Mouse (Mus musculus) lung, embryonic 14.5 days (tissue): ENCODE results near the gene Neu2. TPM values are rescaled to one million over a fixed set of nuclear protein-coding genes. Genes with fewer than 3 reads are reported as not detected.

Experiments
- ATAC-seq: fragments of 200-750 bp; cut with Nextera tagmentation; 2 replicates; pipeline ENCODE4 v1.8.0; 2017; ENCODE audit warnings: mild to moderate bottlenecking, moderate TSS enrichment, moderate library complexity; ENCODE audit not compliant: insufficient read depth
- DNase-seq: peaks from one replicate; pipeline ENCODE4 v3.0.0-alpha.2; 2015
- H3K27ac ChIP-seq: fragments of 300-500 bp; sonication (generic); 2 replicates; pipeline ENCODE4 v1.5.1; 2014; ENCODE audit warnings: low read depth, mild to moderate bottlenecking, moderate library complexity
- H3K27me3 ChIP-seq: fragments of 300-500 bp; sonication (generic); 2 replicates; pipeline ENCODE4 v1.6.1; 2014; ENCODE audit warnings: low read length, control low read depth; ENCODE audit not compliant: insufficient read depth
- H3K36me3 ChIP-seq: fragments of 300-500 bp; sonication (generic); 2 replicates; pipeline ENCODE4 v1.6.1; 2014; ENCODE audit warnings: control low read depth; ENCODE audit not compliant: insufficient read depth
- H3K4me1 ChIP-seq: fragments of 300-500 bp; sonication (generic); 2 replicates; pipeline ENCODE4 v1.6.1; 2014; ENCODE audit warnings: antibody characterized with exemption, control low read depth; ENCODE audit not compliant: insufficient read depth
- H3K4me2 ChIP-seq: fragments of 300-500 bp; sonication (generic); 2 replicates; pipeline ENCODE4 v1.6.1; 2014; ENCODE audit warnings: mild to moderate bottlenecking
- H3K4me3 ChIP-seq: fragments of 300-500 bp; sonication (generic); 2 replicates; pipeline ENCODE4 v1.5.1; 2014; ENCODE audit warnings: low read depth, low read length
- H3K9ac ChIP-seq: fragments of 300-500 bp; sonication (generic); 2 replicates; pipeline ENCODE4 v1.6.1; 2014
- H3K9me3 ChIP-seq: fragments of 300-500 bp; sonication (generic); 2 replicates; pipeline ENCODE4 v1.6.1; 2016; ENCODE audit warnings: low read depth, low read length, control low read depth
- CTCF ChIP-seq: IDR thresholded peaks from 2 replicates; pipeline ENCODE4 v1.5.1; 2016; ENCODE audit warnings: antibody characterized with exemption, low read depth
- WGBS: fragments of 180-500 bp; shearing (Covaris S2); extraction: QIAGEN DNeasy Blood & Tissue Kit; methylation state at CpG from one replicate; pipeline ENCODE4 v1.1.7; 2014; 5-methylcytosine and 5-hydroxymethylcytosine counted together
- polyA plus RNA-seq: library from polyadenylated mRNA; unstranded; fragments of >200 nt; fragmentation: Nextera tagmentation; extraction: Ambion mirVana; gene quantifications from 2 replicates; pipeline ENCODE4 v1.2.1, GENCODE M21; 2014

The Neu2 gene
- polyA plus RNA-seq, 1 experiment from 2014 or later, result 0.91 TPM

DNA sequence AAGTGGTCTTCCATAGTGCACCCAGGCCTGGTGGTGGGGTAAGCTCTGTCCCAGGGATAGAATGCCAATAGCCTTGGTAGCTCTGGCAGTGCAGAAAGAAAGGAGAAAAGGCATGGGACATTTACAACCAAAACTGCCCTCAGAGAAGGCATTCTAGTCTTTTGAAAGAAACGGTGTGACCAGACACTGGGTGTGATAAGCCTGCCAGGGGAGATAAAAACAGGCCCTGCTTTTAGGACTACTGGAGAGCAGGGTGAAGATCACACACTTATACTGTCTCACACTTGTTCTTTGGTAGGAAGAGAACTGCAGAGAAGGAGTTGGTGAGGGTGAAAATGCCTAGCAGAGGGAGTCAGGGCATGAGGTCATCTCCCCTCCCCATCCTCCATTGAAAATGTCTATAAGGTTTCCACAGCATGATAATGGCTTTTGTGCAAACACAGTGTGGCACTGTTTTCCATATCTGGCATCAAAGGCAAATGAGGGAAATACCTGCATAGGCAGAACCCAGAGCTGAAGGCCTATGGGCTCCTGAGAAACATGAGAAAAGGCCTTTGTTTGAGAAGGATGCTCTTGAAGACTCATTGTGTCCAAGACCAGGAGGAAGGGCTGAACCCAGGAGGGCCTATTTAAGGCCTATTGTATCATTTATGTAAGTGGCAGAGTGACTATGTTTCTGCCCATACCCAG lies 114.4 kb downstream of the Neu2 start:
- ATAC-seq, result no peak
- WGBS, result 53% methylated on average over 1 of the region's 1 CpGs
- Histone ChIP-seq H3K9me3 (no peaks in the 10 kb centered on the region), H3K27me3 (no peaks in the 10 kb centered on the region), H3K4me2 (no peak overlapping the region), H3K27ac (no peak overlapping the region), H3K4me1 (no peaks in the 10 kb centered on the region), H3K9ac (no peak overlapping the region), H3K4me3 (no peak overlapping the region), H3K36me3 (no peaks in the 10 kb centered on the region)
- no peak for DNase-seq
- TF ChIP-seq CTCF, result no peak

DNA sequence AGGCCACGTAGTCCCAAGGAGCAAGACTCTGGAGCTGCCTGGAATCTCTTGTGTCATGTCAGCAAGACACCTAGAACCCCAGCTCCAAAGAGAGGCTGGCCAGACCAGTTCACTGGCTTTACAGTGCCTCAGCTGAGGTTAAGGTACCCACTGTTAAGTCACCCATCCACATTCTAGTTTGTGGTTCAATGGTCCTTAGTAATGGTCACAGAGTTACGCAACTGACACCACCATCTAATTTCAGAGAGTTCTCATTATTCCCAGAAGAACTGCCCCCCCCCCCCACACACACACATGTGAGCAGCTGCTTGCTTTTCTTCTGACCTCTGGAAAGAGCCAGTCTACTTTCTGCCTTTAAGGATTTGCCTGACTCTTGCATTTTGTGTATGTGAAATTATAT lies 115.1 kb downstream of the Neu2 start:
- DNase-seq, result no peak
- Histone ChIP-seq H3K4me1 (no peaks in the 10 kb centered on the region), H3K27ac (no peak overlapping the region), H3K27me3 (no peaks in the 10 kb centered on the region), H3K36me3 (no peaks in the 10 kb centered on the region), H3K9ac (no peak overlapping the region), H3K4me3 (no peak overlapping the region), H3K4me2 (no peak overlapping the region), H3K9me3 (no peaks in the 10 kb centered on the region)
- ATAC-seq, result no peak
- WGBS, result 93% methylated on average over 2 of the region's 2 CpGs
- no peak for TF ChIP-seq CTCF

GRCm38 (mm10) chr1:87625254-87626025 lies 115.8 kb downstream of the Neu2 start:
- Histone ChIP-seq H3K9ac (no peak overlapping the region), H3K9me3 (no peaks in the 10 kb centered on the region), H3K4me3 (no peak overlapping the region), H3K4me1 (no peaks in the 10 kb centered on the region), H3K36me3 (no peaks in the 10 kb centered on the region), H3K27ac (no peak overlapping the region), H3K4me2 (no peak overlapping the region), H3K27me3 (no peaks in the 10 kb centered on the region)
- no peak for TF ChIP-seq CTCF
- DNase-seq (no peak), ATAC-seq (no peak)
- 75% methylated on average over 6 of the region's 6 CpGs for WGBS

DNA sequence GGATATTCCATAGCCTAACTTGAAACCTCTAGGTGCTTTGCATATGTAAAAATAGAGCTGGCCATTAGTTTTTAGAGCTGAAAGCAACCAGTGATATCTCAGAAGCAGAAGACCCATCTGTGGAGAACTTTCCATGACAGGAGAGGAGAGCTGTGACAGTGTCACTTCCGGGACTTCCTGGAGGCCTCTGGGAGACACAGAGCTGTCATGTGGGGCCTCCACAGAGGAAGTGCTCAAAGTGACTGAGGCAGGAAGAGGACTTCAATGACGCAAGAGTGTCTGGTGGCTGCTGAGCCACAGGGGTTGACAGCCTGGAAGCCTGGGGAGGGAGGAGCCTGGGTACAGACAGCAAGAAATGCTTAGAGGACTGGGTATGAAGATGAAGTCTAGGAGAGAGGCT lies 116.7 kb downstream of the Neu2 start:
- Histone ChIP-seq H3K36me3 (no peaks in the 10 kb centered on the region), H3K4me1 (no peaks in the 10 kb centered on the region), H3K9me3 (no peaks in the 10 kb centered on the region), H3K4me3 (no peak overlapping the region), H3K9ac (no peak overlapping the region), H3K27me3 (no peaks in the 10 kb centered on the region), H3K27ac (no peak overlapping the region), H3K4me2 (no peak overlapping the region)
- no peak for TF ChIP-seq CTCF
- peak; percentile 66 for DNase-seq
- ATAC-seq, result peak; percentile 73; the same call in 1 of the 2 replicates
- 39% methylated on average over 2 of the region's 2 CpGs for WGBS

DNA sequence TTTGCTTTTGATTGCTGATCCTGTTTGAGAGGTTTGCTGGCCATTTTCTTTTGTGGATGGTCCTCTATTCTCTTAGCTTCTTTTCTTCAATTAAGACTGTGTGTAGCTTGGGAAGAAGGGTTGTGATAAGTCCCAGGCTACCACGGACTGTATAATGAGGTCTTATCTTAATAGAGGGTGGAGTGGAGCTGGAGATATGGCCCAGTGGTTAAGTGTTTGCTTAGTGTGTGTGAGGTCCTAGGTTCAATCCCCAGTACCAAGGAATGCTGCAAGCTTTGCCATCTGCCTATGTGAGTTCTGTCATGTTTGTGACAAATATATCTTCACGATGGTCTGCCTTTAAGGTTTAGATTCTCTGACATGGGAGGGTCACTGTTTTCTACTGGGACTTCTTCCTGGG lies 118.4 kb downstream of the Neu2 start:
- Histone ChIP-seq H3K4me3 (no peak overlapping the region), H3K9ac (no peak overlapping the region), H3K4me1 (no peaks in the 10 kb centered on the region), H3K9me3 (no peaks in the 10 kb centered on the region), H3K27ac (no peak overlapping the region), H3K4me2 (no peak overlapping the region), H3K27me3 (no peaks in the 10 kb centered on the region), H3K36me3 (no peaks in the 10 kb centered on the region)
- ATAC-seq (no peak), DNase-seq (no peak)
- TF ChIP-seq CTCF, result no peak
- 24% methylated on average over 2 of the region's 2 CpGs for WGBS

DNA sequence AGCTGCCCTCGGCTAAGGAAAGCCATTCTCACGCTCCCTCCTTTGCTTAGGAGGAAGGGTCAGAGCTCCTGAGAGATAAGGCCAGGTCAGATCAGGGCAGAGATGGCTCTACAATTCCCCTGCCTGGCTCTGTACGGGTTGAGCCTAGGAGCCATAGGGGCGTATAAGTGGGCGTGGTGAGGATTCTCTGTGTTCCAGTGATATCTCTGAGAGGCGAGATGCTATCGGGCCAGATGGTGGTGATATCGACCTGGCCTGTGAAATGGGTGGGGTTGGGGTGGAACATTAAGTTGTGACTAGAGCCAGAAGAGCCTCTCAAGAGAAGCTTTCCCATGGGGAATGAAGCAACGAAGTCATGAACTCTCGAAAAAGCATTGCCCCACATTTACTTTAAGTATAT lies 121.9 kb downstream of the Neu2 start:
- H3K9ac ChIP-seq, result no peak overlapping the region
- 60% methylated on average over 10 of the region's 10 CpGs for WGBS
- H3K4me1 ChIP-seq, result no peaks in the 10 kb centered on the region
- H3K9me3 ChIP-seq, result no peaks in the 10 kb centered on the region
- no peak overlapping the region for H3K4me3 ChIP-seq
- no peaks in the 10 kb centered on the region for H3K27me3 ChIP-seq
- no peaks in the 10 kb centered on the region for H3K36me3 ChIP-seq
- no peak overlapping the region for H3K27ac ChIP-seq
- no peak for TF ChIP-seq CTCF
- DNase-seq, result no peak
- no peak overlapping the region for H3K4me2 ChIP-seq
- no peak for ATAC-seq

DNA sequence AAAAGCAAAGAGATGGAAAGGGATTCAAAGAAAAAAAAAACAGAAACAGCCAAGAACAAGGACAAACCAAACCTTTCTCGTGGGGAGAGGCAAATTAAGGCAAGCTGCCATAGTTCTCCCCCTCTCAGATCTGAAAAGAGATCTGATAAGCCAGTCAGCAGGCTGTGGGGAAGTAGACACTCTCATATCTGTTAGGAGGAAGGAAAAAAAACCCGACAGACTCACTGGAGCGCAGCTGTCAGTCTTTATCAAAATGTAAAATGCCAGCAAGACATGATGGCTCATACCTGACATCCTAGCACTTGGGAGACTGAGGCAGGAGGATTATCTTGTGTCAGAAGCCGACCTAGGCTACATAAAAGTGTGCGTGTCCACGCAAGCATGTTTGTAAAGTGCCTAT lies 122.5 kb downstream of the Neu2 start:
- H3K9me3 ChIP-seq, result no peaks in the 10 kb centered on the region
- WGBS, result 57% methylated on average over 6 of the region's 6 CpGs

More for the DNA sequence above, 122.5 kb downstream of the Neu2 start:
- no peak overlapping the region for H3K4me3 ChIP-seq
- no peak for TF ChIP-seq CTCF
- H3K4me1 ChIP-seq, result no peaks in the 10 kb centered on the region
- ATAC-seq (no peak), DNase-seq (no peak)
- H3K36me3 ChIP-seq, result no peaks in the 10 kb centered on the region
- H3K27ac ChIP-seq, result no peak overlapping the region
- H3K27me3 ChIP-seq, result no peaks in the 10 kb centered on the region
- no peak overlapping the region for H3K4me2 ChIP-seq
- no peak overlapping the region for H3K9ac ChIP-seq
